Mouse (Mus musculus) megakaryocyte, adult 5-6 weeks (primary cell): ENCODE results near the gene Mtmr3. TPM values are rescaled to one million over a fixed set of nuclear protein-coding genes. Genes with fewer than 3 reads are reported as not detected.

Source experiments
- total RNA-seq, 2 experiments: library from RNA; stranded (forward) in 1 of 2; stranded (reverse) in 1 of 2; fragments of 153-499, 151-499 nt in 1 of 2; fragments of 221-1000, 200-1000 nt in 1 of 2; gene quantifications; 2 replicates each; pipeline versions ENCODE4 v1.2.3 to v1.2.4; 2015 to 2017

Mtmr3 gene
- total RNA-seq, 2 experiments from 2014 or later = 44.1 to 71.1 TPM

Other genes starting within 250 kb of the Mtmr3 start
- gene Hormad2, start 153.8 kb downstream of the Mtmr3 start, total RNA-seq (2015) = not detected in 2 replicates
- gene Hormad2, start 153.8 kb downstream of the Mtmr3 start, total RNA-seq (2017) = not detected in 2 replicates
- not detected in 2 replicates for gene Gm11032, start 25.2 kb upstream of the Mtmr3 start, total RNA-seq (2015)
- gene Gm11032, start 25.2 kb upstream of the Mtmr3 start, total RNA-seq (2017) = not detected in 2 replicates
- 14.4 and 14.6 TPM in 2 replicates for gene Ascc2, start 42.9 kb upstream of the Mtmr3 start, total RNA-seq (2015)
- gene Ascc2, start 42.9 kb upstream of the Mtmr3 start, total RNA-seq (2017) = 15.7 and 16.0 TPM in 2 replicates
- 135 and 148 TPM in 2 replicates for gene Uqcr10, start 109.5 kb upstream of the Mtmr3 start, total RNA-seq (2015)
- 73.7 and 87.8 TPM in 2 replicates for gene Uqcr10, start 109.5 kb upstream of the Mtmr3 start, total RNA-seq (2017)
- 35.2 and 45.0 TPM in 2 replicates for gene Zmat5, start 109.8 kb upstream of the Mtmr3 start, total RNA-seq (2015)
- 11.7 and 12.5 TPM in 2 replicates for gene Zmat5, start 109.8 kb upstream of the Mtmr3 start, total RNA-seq (2017)
- gene Cabp7, start 151.9 kb upstream of the Mtmr3 start, total RNA-seq (2015) = not detected in 2 replicates
- gene Cabp7, start 151.9 kb upstream of the Mtmr3 start, total RNA-seq (2017) = not detected in 2 replicates